Mouse (Mus musculus) natural killer cell, adult 2 months (primary cell): ENCODE data around the gene Frrs1l.

Source experiments
- DNase-seq, 2 experiments: peaks; one replicate each; pipeline ENCODE4 v3.0.0; 2022; ENCODE audit warnings: low spot score in 2 of 2

Frrs1l gene

GRCm38 (mm10) chr4:56990215-56990584, at the start of gene Frrs1l:
Gene Frrs1l (minus strand): TSS chr4:56990391.
- no peak for DNase-seq

- DNase-seq: no peak
Observed at GRCm38 (mm10) chr4:57039127-57040031, 49.2 kb upstream of the Frrs1l start.

- DNase-seq: no peak
Observed at GRCm38 (mm10) chr4:57037554-57037953, 47.4 kb upstream of the Frrs1l start.

GRCm38 (mm10) chr4:57034169-57034568, 44.0 kb upstream of the Frrs1l start:
- no peak for DNase-seq

GRCm38 (mm10) chr4:57031440-57031839, 41.2 kb upstream of the Frrs1l start:
- no peak for DNase-seq

GRCm38 (mm10) chr4:57027954-57028353, 37.8 kb upstream of the Frrs1l start:
- no peak for DNase-seq

- peak in 1 of 2 experiments; percentile 22 for DNase-seq
Observed at GRCm38 (mm10) chr4:57023527-57023926, 33.3 kb upstream of the Frrs1l start.

GRCm38 (mm10) chr4:57021288-57021687, 31.1 kb upstream of the Frrs1l start:
- DNase-seq: no peak

GRCm38 (mm10) chr4:57017229-57017628, 27.0 kb upstream of the Frrs1l start:
- DNase-seq: peak; percentile 21 to 64

- DNase-seq: no peak
Observed at GRCm38 (mm10) chr4:57016366-57017171, 26.4 kb upstream of the Frrs1l start.

- no peak for DNase-seq
Observed at GRCm38 (mm10) chr4:57015032-57015431, 24.8 kb upstream of the Frrs1l start.

- DNase-seq: no peak
Observed at GRCm38 (mm10) chr4:57011454-57012046, 21.4 kb upstream of the Frrs1l start.

GRCm38 (mm10) chr4:57010919-57011318, 20.7 kb upstream of the Frrs1l start:
- no peak for DNase-seq

- no peak for DNase-seq
Observed at GRCm38 (mm10) chr4:57010425-57010824, 20.2 kb upstream of the Frrs1l start.

- no peak for DNase-seq
Observed at GRCm38 (mm10) chr4:57007717-57008116, 17.5 kb upstream of the Frrs1l start.

GRCm38 (mm10) chr4:57005011-57005410, 14.8 kb upstream of the Frrs1l start:
- DNase-seq: no peak

GRCm38 (mm10) chr4:57003886-57004285, 13.7 kb upstream of the Frrs1l start:
- DNase-seq: no peak

- no peak for DNase-seq
Observed at GRCm38 (mm10) chr4:57002751-57003150, 12.6 kb upstream of the Frrs1l start.

GRCm38 (mm10) chr4:57001437-57001836, 11.2 kb upstream of the Frrs1l start:
- DNase-seq: no peak

GRCm38 (mm10) chr4:56993331-56993730, 3.1 kb upstream of the Frrs1l start:
- no peak for DNase-seq

GRCm38 (mm10) chr4:56991951-56992350, 1.8 kb upstream of the Frrs1l start:
- DNase-seq: no peak
